Mouse (Mus musculus) hindbrain, embryonic 16.5 days (tissue): ENCODE measurements around the gene Foxred2. TPM values are rescaled to one million over a fixed set of nuclear protein-coding genes. Genes with fewer than 3 reads are reported as not detected.
A peak's percentile ranks its signal among the peaks of the same experiment; 100 is the strongest.

Source experiments
- ATAC-seq: fragments of 200-750 bp; cut with Nextera tagmentation; 2 replicates; pipeline ENCODE4 v1.8.0; 2017; ENCODE audit warnings: moderate TSS enrichment, moderate library complexity
- H3K27ac ChIP-seq: fragments of 300-500 bp; sonication (generic); 2 replicates; pipeline ENCODE4 v1.5.1; 2014; ENCODE audit warnings: low read depth, mild to moderate bottlenecking, control low read depth, low read length, moderate library complexity
- H3K27me3 ChIP-seq: fragments of 300-500 bp; sonication (generic); replicated peaks from 2 replicates; pipeline ENCODE4 v1.6.1; 2014; ENCODE audit warnings: low read length; ENCODE audit not compliant: control insufficient read depth, insufficient read depth
- H3K36me3 ChIP-seq: fragments of 300-500 bp; sonication (generic); 2 replicates; pipeline ENCODE4 v1.6.1; 2014; ENCODE audit warnings: mild to moderate bottlenecking, low read length, moderate library complexity, mixed read lengths; ENCODE audit not compliant: control insufficient read depth, insufficient read depth
- H3K4me1 ChIP-seq: fragments of 300-500 bp; sonication (generic); 2 replicates; pipeline ENCODE4 v1.6.1; 2014; ENCODE audit warnings: low read depth, low read length; ENCODE audit not compliant: control insufficient read depth, insufficient read depth
- H3K4me2 ChIP-seq: fragments of 300-500 bp; sonication (generic); 2 replicates; pipeline ENCODE4 v1.6.1; 2014; ENCODE audit warnings: mild to moderate bottlenecking, low read length, control low read depth, moderate library complexity
- H3K4me3 ChIP-seq: fragments of 300-500 bp; sonication (generic); 2 replicates; pipeline ENCODE4 v1.5.1; 2014; ENCODE audit warnings: mild to moderate bottlenecking, low read length, control low read depth, moderate library complexity
- H3K9ac ChIP-seq: fragments of 300-500 bp; sonication (generic); 2 replicates; pipeline ENCODE4 v1.6.1; 2014; ENCODE audit warnings: low read depth, mild to moderate bottlenecking, control low read depth, low read length, moderate library complexity
- H3K9me3 ChIP-seq: fragments of 300-500 bp; sonication (generic); 2 replicates; pipeline ENCODE4 v1.6.1; 2014; ENCODE audit warnings: mild to moderate bottlenecking, low read length, moderate library complexity; ENCODE audit not compliant: control insufficient read depth
- WGBS: fragments of 180-500 bp; shearing (Covaris S2); extraction: QIAGEN DNeasy Blood & Tissue Kit; methylation state at CpG from one replicate; pipeline ENCODE4 v1.1.7; 2014; 5-methylcytosine and 5-hydroxymethylcytosine counted together
- polyA plus RNA-seq: library from polyadenylated mRNA; unstranded; fragments of >200 nt; fragmentation: Nextera tagmentation; extraction: Ambion mirVana; gene quantifications from 2 replicates; pipeline ENCODE4 v1.2.1, GENCODE M21; 2015

The Foxred2 gene
- polyA plus RNA-seq, 1 experiment from 2014 or later = 8.8 TPM

- peaks cover 11% of the 10 kb centered on the region for H3K4me1 ChIP-seq
- no peak overlapping the region for H3K4me2 ChIP-seq
- H3K9ac ChIP-seq = no peak overlapping the region
- no peak overlapping the region for H3K4me3 ChIP-seq
- no peaks in the 10 kb centered on the region for H3K36me3 ChIP-seq
- no peak for ATAC-seq
- no peaks in the 10 kb centered on the region for H3K9me3 ChIP-seq
- H3K27ac ChIP-seq = no peak overlapping the region
- H3K27me3 ChIP-seq = no peaks in the 10 kb centered on the region; the same call in 1 of the 2 replicates
- WGBS = 86% methylated on average over 6 of the region's 6 CpGs
These were observed 17.8 kb upstream of the Foxred2 start for GRCm38 (mm10) chr15:77974165-77974841.

GRCm38 (mm10) chr15:77970470-77971292 is 14.2 kb upstream of the Foxred2 start, which contains the start of gene Eif3d:
Gene Eif3d (minus strand): TSS chr15:77970813.
- Histone ChIP-seq H3K4me2 (peak within 1 kb of the TSS; percentile 87), H3K36me3 (peaks cover 23% of the 10 kb centered on the region), H3K27ac (peak within 1 kb of the TSS; percentile 98), H3K9me3 (no peaks in the 10 kb centered on the region), H3K27me3 (no peaks in the 10 kb centered on the region; the same call in 1 of the 2 replicates), H3K9ac (peak within 1 kb of the TSS; percentile 89), H3K4me3 (peak within 1 kb of the TSS; percentile 67), H3K4me1 (peaks cover 16% of the 10 kb centered on the region)
- ATAC-seq = peak; percentile 89
- under 1% methylated on average over 71 of the region's 72 CpGs for WGBS

DNA sequence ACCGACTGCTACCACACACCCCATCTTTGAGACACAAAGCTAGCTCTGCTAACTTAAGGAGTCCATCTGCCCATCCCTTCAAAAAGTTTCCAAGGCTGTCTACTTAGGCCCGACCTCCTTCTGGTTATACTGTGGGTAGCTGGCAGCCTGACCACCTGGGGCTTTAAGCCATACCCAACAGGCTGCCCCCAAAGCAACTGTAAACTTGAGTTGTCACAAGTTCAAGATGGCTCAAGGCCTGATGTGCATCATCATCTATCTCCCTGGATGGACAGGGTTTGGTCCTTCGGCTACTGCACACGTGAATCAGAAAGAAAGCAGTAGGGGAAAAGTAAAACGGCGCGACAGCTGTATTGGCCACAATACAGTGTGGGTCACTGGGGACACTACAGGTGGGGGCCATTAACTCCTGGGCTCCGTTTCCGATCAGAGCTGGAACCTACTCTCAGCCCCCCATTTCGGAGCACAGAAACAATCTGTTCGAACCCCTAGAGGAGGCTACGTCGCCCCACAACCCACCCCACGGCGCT is 13.5 kb upstream of the Foxred2 start:
- Histone ChIP-seq H3K9ac (peak overlapping the region; percentile 82), H3K27ac (peak overlapping the region; percentile 98), H3K4me1 (peaks cover 16% of the 10 kb centered on the region), H3K4me3 (peak overlapping the region; percentile 67), H3K9me3 (no peaks in the 10 kb centered on the region), H3K36me3 (peaks cover 27% of the 10 kb centered on the region), H3K4me2 (peak overlapping the region; percentile 80), H3K27me3 (no peaks in the 10 kb centered on the region; the same call in 1 of the 2 replicates)
- 2% methylated on average over 15 of the region's 15 CpGs for WGBS
- peak; percentile 11; the same call in 1 of the 2 replicates for ATAC-seq

DNA sequence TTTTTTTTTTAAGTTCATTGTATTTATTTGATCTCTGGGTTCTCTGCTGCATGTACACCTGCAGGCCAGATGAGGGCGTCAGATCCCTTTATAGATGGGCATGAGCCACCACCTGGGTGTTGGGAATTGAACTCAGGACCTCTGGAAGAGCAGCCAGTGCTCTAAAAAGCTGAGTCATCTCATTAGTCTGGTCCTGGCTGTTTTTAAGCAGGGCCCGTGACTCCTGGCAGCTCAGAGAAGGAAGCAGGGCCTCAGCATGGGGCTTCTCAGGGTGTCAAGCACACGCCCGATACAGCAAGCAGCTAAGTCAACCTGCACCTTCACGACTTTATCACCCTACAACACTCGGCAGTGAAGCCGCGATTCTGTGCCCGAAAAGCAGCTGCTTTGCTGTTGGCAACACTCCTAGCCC is 8.6 kb upstream of the Foxred2 start:
- H3K27me3 ChIP-seq = no peaks in the 10 kb centered on the region
- H3K27ac ChIP-seq = no peak overlapping the region
- no peak for ATAC-seq
- no peaks in the 10 kb centered on the region for H3K9me3 ChIP-seq
- no peak overlapping the region for H3K4me2 ChIP-seq
- peaks cover 72% of the 10 kb centered on the region for H3K36me3 ChIP-seq
- H3K9ac ChIP-seq = no peak overlapping the region
- no peak overlapping the region for H3K4me3 ChIP-seq
- H3K4me1 ChIP-seq = peaks cover 12% of the 10 kb centered on the region
- WGBS = 83% methylated on average over 9 of the region's 9 CpGs

DNA sequence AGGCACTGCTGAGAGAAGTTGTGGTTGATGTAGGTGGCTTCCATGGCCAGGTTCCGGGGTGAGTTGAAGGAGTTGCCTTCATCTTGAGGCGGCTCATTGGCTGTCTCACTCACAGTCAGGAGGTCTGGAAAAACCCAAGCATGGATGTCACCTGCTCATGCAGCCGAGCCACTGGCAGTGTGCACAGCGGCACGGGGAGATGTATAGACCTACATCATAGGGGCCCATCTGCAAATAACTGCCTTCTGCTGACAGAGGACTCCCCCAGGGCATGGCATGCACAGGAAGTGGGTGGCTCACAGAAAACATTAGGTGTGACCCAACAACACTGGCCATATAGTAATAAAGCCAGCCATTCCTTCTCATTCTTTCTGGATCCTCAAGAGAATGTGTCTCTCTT is 5.9 kb upstream of the Foxred2 start:
- no peaks in the 10 kb centered on the region for H3K27me3 ChIP-seq
- WGBS = 96% methylated on average over 5 of the region's 5 CpGs
- H3K36me3 ChIP-seq = peaks cover 83% of the 10 kb centered on the region
- H3K4me2 ChIP-seq = no peak overlapping the region
- H3K4me1 ChIP-seq = peaks cover 1% of the 10 kb centered on the region; the same call in 1 of the 2 replicates
- no peak overlapping the region for H3K9ac ChIP-seq
- no peak for ATAC-seq
- no peak overlapping the region for H3K27ac ChIP-seq
- H3K4me3 ChIP-seq = no peak overlapping the region
- no peaks in the 10 kb centered on the region for H3K9me3 ChIP-seq

GRCm38 (mm10) chr15:77960693-77961092 is 4.2 kb upstream of the Foxred2 start:
- no peak overlapping the region for H3K4me2 ChIP-seq
- WGBS = 90% methylated on average over 6 of the region's 6 CpGs
- H3K4me1 ChIP-seq = peaks cover 10% of the 10 kb centered on the region
- H3K27ac ChIP-seq = no peak overlapping the region
- no peaks in the 10 kb centered on the region for H3K9me3 ChIP-seq
- no peak overlapping the region for H3K4me3 ChIP-seq
- no peaks in the 10 kb centered on the region for H3K27me3 ChIP-seq
- peaks cover 66% of the 10 kb centered on the region for H3K36me3 ChIP-seq
- no peak for ATAC-seq
- no peak overlapping the region for H3K9ac ChIP-seq

DNA sequence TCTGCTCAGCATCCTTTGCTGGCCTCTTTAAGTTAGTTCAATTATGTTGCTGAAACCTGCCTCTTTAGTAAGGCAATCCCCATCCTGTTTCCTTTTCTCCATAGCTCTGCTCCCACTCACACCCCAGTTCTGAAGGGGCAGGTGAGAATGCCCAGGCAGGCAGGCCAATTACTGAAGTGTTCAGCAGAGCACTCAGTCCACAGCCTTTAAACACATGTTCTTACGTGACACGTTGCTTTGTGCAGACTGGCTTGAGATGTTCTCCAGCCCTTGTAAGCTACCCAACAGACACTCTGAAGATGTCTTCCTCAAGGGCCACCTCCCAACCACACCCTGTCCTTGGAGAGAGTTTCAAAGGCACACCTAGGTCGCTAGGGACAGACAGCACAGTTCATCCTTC is 1.5 kb upstream of the Foxred2 start:
- H3K27me3 ChIP-seq = no peaks in the 10 kb centered on the region
- peaks cover 27% of the 10 kb centered on the region for H3K4me1 ChIP-seq
- H3K9ac ChIP-seq = no peak overlapping the region
- H3K9me3 ChIP-seq = no peaks in the 10 kb centered on the region
- no peak overlapping the region for H3K4me3 ChIP-seq
- no peak overlapping the region for H3K27ac ChIP-seq
- H3K4me2 ChIP-seq = no peak overlapping the region
- 71% methylated on average over 3 of the region's 3 CpGs for WGBS
- peaks cover 45% of the 10 kb centered on the region for H3K36me3 ChIP-seq
- ATAC-seq = no peak

GRCm38 (mm10) chr15:77957625-77958024 is 1.1 kb upstream of the Foxred2 start:
- 46% methylated on average over 5 of the region's 5 CpGs for WGBS
- no peak overlapping the region for H3K4me2 ChIP-seq
- no peaks in the 10 kb centered on the region for H3K27me3 ChIP-seq
- H3K4me1 ChIP-seq = peaks cover 27% of the 10 kb centered on the region
- H3K9ac ChIP-seq = no peak overlapping the region
- no peak for ATAC-seq
- no peaks in the 10 kb centered on the region for H3K9me3 ChIP-seq
- peaks cover 42% of the 10 kb centered on the region for H3K36me3 ChIP-seq
- no peak overlapping the region for H3K4me3 ChIP-seq
- no peak overlapping the region for H3K27ac ChIP-seq
